Mouse (Mus musculus) bone marrow, adult 2 months (tissue): Measurements from ENCODE around the gene Ankfn1. TPM values are rescaled to one million over a fixed set of nuclear protein-coding genes. Genes with fewer than 3 reads are reported as not detected.

Experiments used
- H3K27ac ChIP-seq: fragments of 200-500 bp; 2 replicates; pipeline ENCODE4 v1.5.1; 2012; ENCODE audit warnings: low read depth, mild to moderate bottlenecking, control low read depth, inconsistent platforms, low read length; ENCODE audit not compliant: control insufficient read depth, poor library complexity, insufficient read depth
- H3K4me1 ChIP-seq: fragments of 200-500 bp; 2 replicates; pipeline ENCODE4 v1.6.1; 2011; ENCODE audit warnings: low read length; ENCODE audit not compliant: control insufficient read depth, insufficient read depth
- H3K4me3 ChIP-seq: fragments of 200-500 bp; replicated peaks from 2 replicates; pipeline ENCODE3; 2011; ENCODE audit warnings: mild to moderate bottlenecking, low read depth, low read length, control low read depth; ENCODE audit not compliant: control insufficient read depth
- CTCF ChIP-seq: fragments of 200-500 bp; IDR thresholded peaks from 2 replicates; pipeline ENCODE4 v1.5.1; 2011; ENCODE audit warnings: low read length, control low read depth; ENCODE audit not compliant: control insufficient read depth, insufficient read depth
- POLR2A ChIP-seq: fragments of 200-500 bp; IDR thresholded peaks from 2 replicates; pipeline ENCODE4 v1.6.1; 2011; ENCODE audit warnings: low read depth, mild to moderate bottlenecking, control low read depth, low read length, borderline replicate concordance; ENCODE audit not compliant: control insufficient read depth
- WGBS: fragments of 180-500 bp; shearing (Covaris S2); methylation state at CpG from one replicate; pipeline ENCODE4 v1.1.7; 2018; 5-methylcytosine and 5-hydroxymethylcytosine counted together
- polyA plus RNA-seq: library from polyadenylated mRNA; stranded (reverse); fragments of >200 nt; gene quantifications from 2 replicates; pipeline ENCODE4 v1.2.4, GENCODE M21; 2011; ENCODE audit warnings: low replicate concordance; ENCODE audit not compliant: missing spikeins, insufficient read depth, insufficient read length

The Ankfn1 gene
- polyA plus RNA-seq, 1 experiment: not detected

- Histone ChIP-seq H3K27ac (no peak overlapping the region), H3K4me1 (no peaks in the 10 kb centered on the region), H3K4me3 (no peak overlapping the region)
- WGBS: 83% methylated on average over 7 of the region's 7 CpGs
- TF ChIP-seq POLR2A (no peak), CTCF (no peak)
Measured at GRCm38 (mm10) chr11:89716351-89716750, 61.1 kb downstream of the Ankfn1 start.

- 87% methylated on average over 7 of the region's 7 CpGs for WGBS
- H3K4me1 ChIP-seq: no peaks in the 10 kb centered on the region
- H3K27ac ChIP-seq: no peak overlapping the region
- no peak overlapping the region for H3K4me3 ChIP-seq
- TF ChIP-seq CTCF (no peak), POLR2A (no peak)
Measured at GRCm38 (mm10) chr11:89708526-89708925, 68.9 kb downstream of the Ankfn1 start.

GRCm38 (mm10) chr11:89696431-89697403, 80.7 kb downstream of the Ankfn1 start:
- Histone ChIP-seq H3K4me3 (no peak overlapping the region), H3K4me1 (no peaks in the 10 kb centered on the region), H3K27ac (no peak overlapping the region)
- no peak for TF ChIP-seq CTCF
- TF ChIP-seq POLR2A: no peak
- WGBS: 62% methylated on average over 18 of the region's 18 CpGs

- Histone ChIP-seq H3K4me1 (no peaks in the 10 kb centered on the region), H3K4me3 (no peak overlapping the region), H3K27ac (no peak overlapping the region)
- WGBS: 71% methylated on average over 4 of the region's 4 CpGs
- TF ChIP-seq POLR2A: no peak
- no peak for TF ChIP-seq CTCF
Measured at GRCm38 (mm10) chr11:89693686-89694085, 83.8 kb downstream of the Ankfn1 start.

GRCm38 (mm10) chr11:89676922-89677321, 100.5 kb downstream of the Ankfn1 start:
- Histone ChIP-seq H3K4me3 (no peak overlapping the region), H3K4me1 (no peaks in the 10 kb centered on the region), H3K27ac (no peak overlapping the region)
- no peak for TF ChIP-seq CTCF
- no peak for TF ChIP-seq POLR2A
- WGBS: 62% methylated on average over 2 of the region's 2 CpGs

- 18% methylated on average over 1 of the region's 1 CpGs for WGBS
- H3K4me1 ChIP-seq: no peaks in the 10 kb centered on the region
- TF ChIP-seq POLR2A (no peak), CTCF (no peak)
- H3K27ac ChIP-seq: no peak overlapping the region
- H3K4me3 ChIP-seq: no peak overlapping the region
Measured at GRCm38 (mm10) chr11:89673916-89674507, 103.4 kb downstream of the Ankfn1 start.

GRCm38 (mm10) chr11:89672510-89673085, 104.9 kb downstream of the Ankfn1 start:
- WGBS: 63% methylated on average over 3 of the region's 3 CpGs
- Histone ChIP-seq H3K4me3 (no peak overlapping the region), H3K27ac (no peak overlapping the region), H3K4me1 (no peaks in the 10 kb centered on the region)
- no peak for TF ChIP-seq POLR2A
- no peak for TF ChIP-seq CTCF
